ENCODE assay signal across 7 mouse cellular contexts in genomic region chr3:105920743-105921142, GRCm38 (mm10). TPM values are rescaled to one million over a fixed set of nuclear protein-coding genes. Genes with fewer than 3 reads are reported as not detected.
"Had no signal": no experiment of that assay in that cellular context is flagged by ENCODE, and none has a peak within 500 bp of the region (broad histone marks: within the 10 kb centered on the region; RNA-seq: fewer than 3 reads in every experiment).

No protein-coding gene starts in this region.

RNA-seq across cellular contexts. Expression of gene I830077J02Rik, which starts 11.7 kb away (rescaled TPM):
- polyA plus RNA-seq: testis, adult 2 months had no signal

RNA-seq across cellular contexts. Expression of gene Tmigd3, which starts 50.0 kb away (rescaled TPM):
- total RNA-seq: neutrophil, adult 5-6 weeks had no signal
- polyA plus RNA-seq: neural tube, embryonic 12.5 days; neural tube, embryonic 13.5 days; neural tube, embryonic 14.5 days; neural tube, embryonic 15.5 days; stomach, embryonic 14.5 days had no signal

RNA-seq across cellular contexts. Expression of gene Adora3, which starts 50.1 kb away (rescaled TPM):
- polyA plus RNA-seq: neural tube, embryonic 12.5 days; neural tube, embryonic 13.5 days had no signal
